Mouse (Mus musculus): ENCODE data around the gene Haus3.

Gene Haus3

GRCm38 (mm10) chr5:34119121-34119856 lies 50.0 kb downstream of the Haus3 start:
- DNase-seq (ENCODE audit: low spot score in 2 of 2), result no peak

DNA sequence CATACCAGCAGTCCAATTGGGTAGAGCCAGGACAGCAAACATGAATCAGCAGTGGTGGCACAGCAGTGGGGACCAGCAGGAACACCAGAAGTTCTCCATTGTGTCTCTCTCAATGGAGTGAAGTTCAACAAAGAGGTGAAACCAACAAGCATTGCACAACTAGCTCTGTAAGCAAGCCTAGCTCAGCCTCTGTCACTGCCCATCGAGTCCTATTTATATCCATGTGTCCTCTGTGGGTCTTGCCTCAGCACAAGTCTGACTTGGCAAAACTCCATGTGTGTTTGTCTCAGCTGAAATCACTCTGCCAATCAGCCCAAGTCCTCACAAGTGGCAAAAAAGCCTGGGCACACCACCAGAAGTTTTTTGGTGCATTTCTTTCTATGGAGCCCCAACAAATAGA lies 63.6 kb downstream of the Haus3 start:
- no peak for DNase-seq (ENCODE audit: low spot score in 2 of 2)
